Mouse (Mus musculus) CH12.LX (cell line): ENCODE measurements around the gene Sncb. TPM values are rescaled to one million over a fixed set of nuclear protein-coding genes. Genes with fewer than 3 reads are reported as not detected.
A peak's percentile ranks its signal among the peaks of the same experiment; 100 is the strongest.

Experiments used
- DNase-seq: peaks from one replicate; pipeline ENCODE4 v3.0.0-alpha.2; 2013; ENCODE audit errors: extremely low read depth
- H3K27ac ChIP-seq: 2 replicates; pipeline ENCODE4 v1.5.1; 2012; ENCODE audit warnings: low read depth, mild to moderate bottlenecking, control low read depth, moderate library complexity; ENCODE audit not compliant: insufficient read depth
- H3K27me3 ChIP-seq: replicated peaks from 2 replicates; pipeline ENCODE3; 2012; ENCODE audit warnings: inconsistent platforms
- H3K36me3 ChIP-seq, 2 experiments: replicated peaks in 1 of 2; 2 replicates each; pipeline versions ENCODE3 to v1.6.1; 2012; ENCODE audit warnings: inconsistent platforms in 1 of 2, low read length in 1 of 2, mild to moderate bottlenecking in 1 of 2, mixed read lengths in 1 of 2, moderate library complexity in 1 of 2; ENCODE audit not compliant: control insufficient read depth in 1 of 2, insufficient read depth in 1 of 2
- H3K4me1 ChIP-seq, 2 experiments: 2 replicates each; pipeline ENCODE4 v1.6.1; 2012; ENCODE audit warnings: inconsistent platforms in 1 of 2, moderate library complexity in 1 of 2; ENCODE audit not compliant: insufficient read depth in 2 of 2, control insufficient read depth in 1 of 2
- H3K4me2 ChIP-seq: 2 replicates; pipeline ENCODE4 v1.6.1; 2012; ENCODE audit warnings: low read depth, mild to moderate bottlenecking, control low read depth; ENCODE audit not compliant: poor library complexity, insufficient read depth, severe bottlenecking
- H3K4me3 ChIP-seq, 3 experiments: fragments of 150-350 bp in 1 of 3; sonication (generic) in 1 of 3; replicated peaks in 1 of 3; 2 replicates each; pipeline versions ENCODE3 to v1.5.1; 2011 to 2012; ENCODE audit warnings: low read depth in 2 of 3, low read length in 2 of 3, mild to moderate bottlenecking in 2 of 3, moderate library complexity in 2 of 3, control low read depth in 1 of 3, improper control_type of control experiment in 1 of 3, inconsistent platforms in 1 of 3, mixed read lengths in 1 of 3; ENCODE audit not compliant: poor library complexity in 1 of 3
- H3K79me2 ChIP-seq: replicated peaks from 2 replicates; pipeline ENCODE4 v1.6.1; 2012; ENCODE audit warnings: mild to moderate bottlenecking, moderate library complexity; ENCODE audit not compliant: control insufficient read depth, poor library complexity, insufficient read depth, severe bottlenecking; ENCODE audit errors: extremely low read depth
- H3K9ac ChIP-seq: 2 replicates; pipeline ENCODE4 v1.6.1; 2012; ENCODE audit warnings: low read depth, mild to moderate bottlenecking, control low read depth, moderate library complexity; ENCODE audit not compliant: insufficient read depth
- H3K9me3 ChIP-seq: replicated peaks from 2 replicates; pipeline ENCODE3; 2012; ENCODE audit warnings: low read length, inconsistent platforms, mixed read lengths
- CHD1 ChIP-seq: IDR thresholded peaks from 2 replicates; pipeline ENCODE4 v1.6.1; 2012; ENCODE audit warnings: low read depth, low read length, improper control_type of control experiment, inconsistent platforms
- CHD2 ChIP-seq: IDR thresholded peaks from 2 replicates; pipeline ENCODE4 v1.6.1; 2011; ENCODE audit warnings: low read length, improper control_type of control experiment
- CTCF ChIP-seq, 2 experiments: IDR thresholded peaks in 1 of 2; conservative IDR thresholded peaks in 1 of 2; 2 replicates each; pipeline ENCODE4 v1.5.1; 2011 to 2012; ENCODE audit warnings: low read depth in 2 of 2, low read length in 2 of 2, improper control_type of control experiment in 1 of 2, inconsistent platforms in 1 of 2, mild to moderate bottlenecking in 1 of 2, moderate library complexity in 1 of 2
- E2F4 ChIP-seq: IDR thresholded peaks from 2 replicates; pipeline ENCODE4 v1.6.1; 2011; ENCODE audit warnings: low read depth, low read length, improper control_type of control experiment; ENCODE audit not compliant: insufficient replicate concordance
- ELF1 ChIP-seq: IDR thresholded peaks from 2 replicates; pipeline ENCODE4 v1.6.1; 2014; ENCODE audit warnings: low read depth, mild to moderate bottlenecking, inconsistent platforms, low read length, improper control_type of control experiment
- EP300 ChIP-seq: IDR thresholded peaks from 2 replicates; pipeline ENCODE4 v1.6.1; 2011; ENCODE audit warnings: low read length, improper control_type of control experiment
- ETS1 ChIP-seq: conservative IDR thresholded peaks from 2 replicates; pipeline ENCODE4 v1.6.1; 2012; ENCODE audit warnings: low read depth, mild to moderate bottlenecking, inconsistent platforms, low read length, improper control_type of control experiment, moderate library complexity
- GABPA ChIP-seq: IDR thresholded peaks from 2 replicates; pipeline ENCODE4 v1.6.1; 2012; ENCODE audit warnings: low read depth, low read length, improper control_type of control experiment, inconsistent platforms; ENCODE audit not compliant: insufficient replicate concordance
- HCFC1 ChIP-seq: IDR thresholded peaks from 2 replicates; pipeline ENCODE4 v1.6.1; 2012; ENCODE audit warnings: low read depth, mild to moderate bottlenecking, inconsistent platforms, low read length, improper control_type of control experiment
- IRF4 ChIP-seq: IDR thresholded peaks from 2 replicates; pipeline ENCODE4 v1.6.1; 2014; ENCODE audit warnings: low read depth, mild to moderate bottlenecking, inconsistent platforms, low read length, improper control_type of control experiment
- JUN ChIP-seq: IDR thresholded peaks from 2 replicates; pipeline ENCODE4 v1.6.1; 2011; ENCODE audit warnings: low read depth, mild to moderate bottlenecking, low read length, improper control_type of control experiment, moderate library complexity; ENCODE audit not compliant: insufficient read depth
- JUND ChIP-seq: conservative IDR thresholded peaks from 2 replicates; pipeline ENCODE4 v1.6.1; 2011; ENCODE audit warnings: low read depth, low read length, improper control_type of control experiment
- KAT2A ChIP-seq: IDR thresholded peaks from 2 replicates; pipeline ENCODE4 v1.6.1; 2012; ENCODE audit warnings: low read length, improper control_type of control experiment, inconsistent platforms; ENCODE audit not compliant: insufficient replicate concordance
- MAFK ChIP-seq: IDR thresholded peaks from 2 replicates; pipeline ENCODE4 v1.6.1; 2011; ENCODE audit warnings: low read length, improper control_type of control experiment; ENCODE audit not compliant: insufficient replicate concordance
- MAX ChIP-seq: IDR thresholded peaks from 2 replicates; pipeline ENCODE4 v1.6.1; 2011; ENCODE audit warnings: low read length, improper control_type of control experiment
- MEF2A ChIP-seq: IDR thresholded peaks from 2 replicates; pipeline ENCODE4 v1.6.1; 2014; ENCODE audit warnings: low read depth, mild to moderate bottlenecking, inconsistent platforms, low read length, improper control_type of control experiment, borderline replicate concordance
- MXI1 ChIP-seq: IDR thresholded peaks from 2 replicates; pipeline ENCODE4 v1.6.1; 2011; ENCODE audit warnings: mild to moderate bottlenecking, low read depth, low read length, improper control_type of control experiment
- MYC ChIP-seq: IDR thresholded peaks from 2 replicates; pipeline ENCODE4 v1.6.1; 2011; ENCODE audit warnings: low read depth, mild to moderate bottlenecking, improper control_type of control experiment, low read length
- NELFE ChIP-seq: IDR thresholded peaks from 2 replicates; pipeline ENCODE4 v1.6.1; 2011; ENCODE audit warnings: low read depth, low read length, improper control_type of control experiment
- PAX5 ChIP-seq: IDR thresholded peaks from 2 replicates; pipeline ENCODE4 v1.6.1; 2012; ENCODE audit warnings: low read length, inconsistent platforms, mixed read lengths
- RAD21 ChIP-seq: IDR thresholded peaks from 2 replicates; pipeline ENCODE4 v1.6.1; 2011; ENCODE audit warnings: low read depth, mild to moderate bottlenecking, low read length, improper control_type of control experiment, moderate library complexity
- RCOR1 ChIP-seq: conservative IDR thresholded peaks from 2 replicates; pipeline ENCODE4 v1.6.1; 2012; ENCODE audit warnings: low read depth, mild to moderate bottlenecking, inconsistent platforms, low read length, improper control_type of control experiment
- SIN3A ChIP-seq: IDR thresholded peaks from 2 replicates; pipeline ENCODE4 v1.6.1; 2012; ENCODE audit warnings: low read length, improper control_type of control experiment, inconsistent platforms
- SMC3 ChIP-seq: IDR thresholded peaks from 2 replicates; pipeline ENCODE4 v1.6.1; 2011; ENCODE audit warnings: low read depth, low read length, improper control_type of control experiment
- TBP ChIP-seq: conservative IDR thresholded peaks from 2 replicates; pipeline ENCODE4 v1.6.1; 2011; ENCODE audit warnings: low read depth, low read length, improper control_type of control experiment
- TCF12 ChIP-seq: IDR thresholded peaks from 2 replicates; pipeline ENCODE4 v1.6.1; 2014; ENCODE audit warnings: low read depth, mild to moderate bottlenecking, inconsistent platforms, low read length, improper control_type of control experiment
- USF1 ChIP-seq: IDR thresholded peaks from 2 replicates; pipeline ENCODE4 v1.6.1; 2014; ENCODE audit warnings: low read depth, mild to moderate bottlenecking, inconsistent platforms, low read length, improper control_type of control experiment
- USF2 ChIP-seq: conservative IDR thresholded peaks from 2 replicates; pipeline ENCODE4 v1.6.1; 2011; ENCODE audit warnings: low read depth, low read length, improper control_type of control experiment
- ZKSCAN1 ChIP-seq: IDR thresholded peaks from 2 replicates; pipeline ENCODE4 v1.6.1; 2012; ENCODE audit warnings: low read depth, inconsistent platforms, low read length, improper control_type of control experiment, borderline replicate concordance
- ZMIZ1 ChIP-seq: IDR thresholded peaks from 2 replicates; pipeline ENCODE4 v1.6.1; 2012; ENCODE audit warnings: low read depth, mild to moderate bottlenecking, inconsistent platforms, low read length, improper control_type of control experiment
- ZNF384 ChIP-seq: IDR thresholded peaks from 2 replicates; pipeline ENCODE4 v1.6.1; 2012; ENCODE audit warnings: low read depth, low read length, improper control_type of control experiment, inconsistent platforms
- dilution Hi-C: fragments of 300-500 bp; cut with MboI; formaldehyde crosslinking; loops from 2 replicates; pipeline ENCODE4 v1.14.3; 2020; ENCODE audit warnings: low sequenced_read_pairs; ENCODE audit not compliant: extremely low pct_unique_long_range_greater_than_20kb, extremely low pct_ligation_motif_present
- in situ Hi-C: fragments of 300-500 bp; cut with MboI; formaldehyde crosslinking; loops from 3 replicates; pipeline ENCODE4 v1.14.3; 2019; ENCODE audit warnings: low sequenced_read_pairs, low pct_ligation_motif_present, low pct_unique_long_range_greater_than_20kb, mixed read lengths
- polyA plus RNA-seq: library from polyadenylated mRNA; unstranded; fragments of >175 nt; gene quantifications from 2 replicates; pipeline ENCODE4 v1.2.1, GENCODE M21; 2012; ENCODE audit warnings: low read depth; ENCODE audit not compliant: insufficient read length
- total RNA-seq, 2 experiments: library from RNA; depleted of rRNA; stranded (reverse); fragments of 300-350 nt in 1 of 2; fragments of >200 nt in 1 of 2; gene quantifications; 2 replicates each; pipeline ENCODE4 v1.2.3; 2012 to 2014

Gene Sncb
- total and polyA plus RNA-seq, 3 experiments: not detected

DNA sequence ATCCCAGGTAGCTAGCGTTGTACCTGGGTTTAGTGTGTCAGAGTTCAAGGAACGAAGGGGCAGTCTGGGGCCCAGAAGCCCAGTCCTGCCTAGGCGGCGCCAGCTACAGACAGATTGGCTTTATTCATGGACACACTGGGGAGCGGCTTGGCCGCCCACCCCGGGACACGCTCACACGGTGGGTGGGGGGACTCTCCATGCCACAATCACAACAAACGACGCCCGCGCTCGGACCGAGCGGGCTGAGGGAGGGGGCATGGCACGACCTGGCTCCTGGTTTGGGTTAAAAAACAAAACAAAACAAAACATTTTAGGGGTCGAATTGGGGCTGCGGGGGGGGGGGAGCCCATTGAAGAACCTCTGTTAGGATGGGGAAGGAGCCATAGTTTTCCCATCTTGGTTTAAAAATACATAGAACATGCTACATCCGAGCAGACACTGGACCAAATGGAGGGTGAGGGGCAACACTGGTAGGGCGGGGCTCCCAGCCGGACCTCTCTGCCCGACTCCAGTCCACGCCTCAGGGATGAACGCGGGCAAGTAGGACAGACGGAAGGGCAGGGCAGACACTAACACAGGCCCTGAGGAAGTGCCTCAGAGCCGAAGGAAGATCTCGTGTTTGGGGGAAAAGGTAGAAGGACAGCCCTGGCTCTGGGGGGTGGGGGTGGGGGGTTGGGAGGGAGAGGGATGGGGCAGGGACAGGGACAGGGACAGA, 7.5 kb downstream of the Sncb start:
- DNase-seq: no peak
- Histone ChIP-seq H3K4me1 (no peaks in the 10 kb centered on the region), H3K9me3 (peaks cover 4% of the 10 kb centered on the region), H3K27ac (no peak overlapping the region), H3K27me3 (peaks cover 82% of the 10 kb centered on the region), H3K4me2 (no peak overlapping the region), H3K4me3 (no peak overlapping the region), H3K36me3 (no peaks in the 10 kb centered on the region), H3K79me2 (no peaks in the 10 kb centered on the region), H3K9ac (no peak overlapping the region)
- in situ Hi-C loops (no loop called here), dilution Hi-C loops (no loop called here)
- TF ChIP-seq CTCF (conservative IDR thresholded peaks at IDR 0.05 in 1 of 2, IDR thresholded peaks at IDR 0.05 in 1 of 2; ENCODE audit: low read depth in 2 of 2, low read length in 2 of 2): no peak
- TF ChIP-seq TCF12: no peak
- no peak for TF ChIP-seq EP300

DNA sequence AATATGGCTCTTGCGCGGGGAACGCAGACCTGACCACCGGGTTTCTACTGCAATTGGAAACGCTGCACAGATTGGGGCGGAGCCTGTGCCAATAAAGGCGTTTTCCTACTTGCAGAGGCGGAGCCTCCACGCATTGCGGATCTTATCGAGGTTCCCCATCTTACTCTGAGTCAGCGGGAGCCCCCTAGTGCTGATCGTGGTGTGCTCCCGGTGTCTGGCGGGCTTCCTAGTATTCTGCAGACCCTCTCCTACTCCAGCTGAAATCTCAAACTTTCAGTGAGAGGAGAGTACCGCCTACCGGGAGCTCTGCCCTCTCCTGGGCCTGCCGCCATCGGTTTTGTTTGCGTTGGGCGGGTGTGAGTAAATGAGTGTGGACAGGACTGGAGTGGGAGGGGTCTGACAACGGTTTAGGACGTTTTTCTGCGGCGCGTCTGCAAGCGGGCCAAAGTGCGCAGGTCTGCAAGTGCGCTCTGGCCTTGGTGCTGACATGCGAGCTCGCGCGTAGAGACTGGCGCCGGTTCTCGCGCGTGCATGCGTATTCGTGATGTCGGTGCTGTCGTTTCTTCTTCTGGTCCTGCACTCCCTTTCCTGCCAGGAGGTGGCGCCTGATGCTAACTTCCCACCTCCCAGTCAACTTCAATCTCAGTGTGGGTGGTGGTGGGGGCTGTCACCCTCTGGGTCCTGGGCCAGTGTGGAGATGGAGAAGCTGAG, 8.2 kb downstream of the Sncb start:
- no peak overlapping the region for H3K9ac ChIP-seq
- no peak overlapping the region for H3K4me3 ChIP-seq
- dilution Hi-C loops: no loop called here
- H3K27ac ChIP-seq: no peak overlapping the region
- H3K4me2 ChIP-seq: peak overlapping the region; percentile 39
- DNase-seq: peak; percentile 29
- H3K9me3 ChIP-seq: peaks cover 4% of the 10 kb centered on the region
- no peaks in the 10 kb centered on the region for H3K36me3 ChIP-seq
- in situ Hi-C loops: no loop called here
- H3K27me3 ChIP-seq: peaks cover 82% of the 10 kb centered on the region
- no peaks in the 10 kb centered on the region for H3K79me2 ChIP-seq
- no peaks in the 10 kb centered on the region for H3K4me1 ChIP-seq
- TF ChIP-seq SMC3: peak; percentile 40
- TF ChIP-seq HCFC1: no peak
- TF ChIP-seq JUND: no peak
- TF ChIP-seq TBP: no peak
- no peak for TF ChIP-seq MEF2A
- TF ChIP-seq NELFE: no peak
- TF ChIP-seq JUN: no peak
- TF ChIP-seq ELF1: no peak
- no peak for TF ChIP-seq MAFK
- TF ChIP-seq PAX5: no peak
- peak; percentile 65; the same call in 1 of the 2 replicates for TF ChIP-seq SIN3A
- TF ChIP-seq CHD2: no peak
- TF ChIP-seq USF2: no peak
- TF ChIP-seq GABPA: no peak
- no peak for TF ChIP-seq ZMIZ1
- TF ChIP-seq ZKSCAN1: no peak
- TF ChIP-seq KAT2A: no peak
- TF ChIP-seq TCF12: no peak
- no peak for TF ChIP-seq CHD1
- no peak for TF ChIP-seq ZNF384
- no peak for TF ChIP-seq E2F4
- TF ChIP-seq USF1: no peak
- TF ChIP-seq IRF4: no peak
- TF ChIP-seq MXI1: peak; percentile 69
- TF ChIP-seq MYC: no peak
- TF ChIP-seq CTCF (conservative IDR thresholded peaks at IDR 0.05 in 1 of 2, IDR thresholded peaks at IDR 0.05 in 1 of 2; ENCODE audit: low read depth in 2 of 2, low read length in 2 of 2): peak in 1 of 2 experiments; percentile 68; a peak in 2 of 4 replicates
- no peak for TF ChIP-seq ETS1
- peak; percentile 26 for TF ChIP-seq RAD21
- TF ChIP-seq MAX: no peak
- no peak for TF ChIP-seq RCOR1
